Mouse (Mus musculus) midbrain, embryonic 16.5 days (tissue): ENCODE measurements around the gene Fgfr2. TPM values are rescaled to one million over a fixed set of nuclear protein-coding genes. Genes with fewer than 3 reads are reported as not detected.

Experiments
- ATAC-seq: fragments of 200-750 bp; cut with Nextera tagmentation; 2 replicates; pipeline ENCODE4 v1.8.0; 2017; ENCODE audit warnings: moderate TSS enrichment
- H3K27ac ChIP-seq: fragments of 300-500 bp; sonication (generic); 2 replicates; pipeline ENCODE4 v1.5.1; 2014; ENCODE audit warnings: mild to moderate bottlenecking, low read length, mixed read lengths
- H3K27me3 ChIP-seq: fragments of 300-500 bp; sonication (generic); 2 replicates; pipeline ENCODE4 v1.6.1; 2014; ENCODE audit warnings: low read depth, low read length, mixed read lengths; ENCODE audit not compliant: control insufficient read depth, insufficient read depth
- H3K36me3 ChIP-seq: fragments of 300-500 bp; sonication (generic); 2 replicates; pipeline ENCODE4 v1.6.1; 2014; ENCODE audit warnings: mild to moderate bottlenecking, low read length, moderate library complexity, mixed read lengths; ENCODE audit not compliant: control insufficient read depth, insufficient read depth
- H3K4me1 ChIP-seq: fragments of 300-500 bp; sonication (generic); 2 replicates; pipeline ENCODE4 v1.6.1; 2014; ENCODE audit warnings: mild to moderate bottlenecking, low read length, mixed read lengths; ENCODE audit not compliant: control insufficient read depth, insufficient read depth
- H3K4me2 ChIP-seq: fragments of 300-500 bp; sonication (generic); 2 replicates; pipeline ENCODE4 v1.6.1; 2014; ENCODE audit warnings: mild to moderate bottlenecking, low read length, mixed read lengths
- H3K4me3 ChIP-seq: fragments of 300-500 bp; sonication (generic); 2 replicates; pipeline ENCODE4 v1.5.1; 2014; ENCODE audit warnings: low read depth, mild to moderate bottlenecking, low read length, moderate library complexity, mixed read lengths
- H3K9ac ChIP-seq: fragments of 300-500 bp; sonication (generic); 2 replicates; pipeline ENCODE4 v1.6.1; 2014; ENCODE audit warnings: low read depth, low read length, mixed read lengths
- H3K9me3 ChIP-seq: fragments of 300-500 bp; sonication (generic); replicated peaks from 2 replicates; pipeline ENCODE4 v1.6.1; 2014; ENCODE audit warnings: mild to moderate bottlenecking, low read length, mixed read lengths; ENCODE audit not compliant: control insufficient read depth, poor library complexity, severe bottlenecking
- WGBS: fragments of 180-500 bp; shearing (Covaris S2); extraction: QIAGEN DNeasy Blood & Tissue Kit; methylation state at CpG from one replicate; pipeline ENCODE4 v1.1.7; 2014; 5-methylcytosine and 5-hydroxymethylcytosine counted together
- polyA plus RNA-seq: library from polyadenylated mRNA; unstranded; fragments of >200 nt; fragmentation: Nextera tagmentation; extraction: Ambion mirVana; gene quantifications from 2 replicates; pipeline ENCODE4 v1.2.1, GENCODE M21; 2015

Gene Fgfr2
- polyA plus RNA-seq, 1 experiment from 2014 or later, result 23.8 TPM

DNA sequence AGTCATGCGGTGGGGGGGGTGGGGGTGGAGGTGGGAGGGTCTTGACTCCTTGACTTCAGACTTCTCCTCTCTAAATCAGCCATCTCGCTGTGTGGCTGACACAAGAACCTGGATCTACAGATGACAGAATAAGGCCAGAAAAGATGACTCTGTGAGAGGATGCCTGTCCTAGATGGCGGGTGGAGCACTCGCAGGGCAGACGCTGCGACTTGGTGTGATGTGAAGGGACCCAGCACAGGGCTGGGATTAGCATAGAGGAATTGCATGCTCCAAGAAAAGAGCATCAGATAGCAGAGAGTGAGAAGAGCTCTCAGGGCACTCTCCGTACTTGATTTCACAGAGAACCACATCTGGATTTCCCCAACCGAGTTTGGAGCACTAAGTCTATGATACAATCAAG is 2953.0 kb downstream of the Fgfr2 start:
- Histone ChIP-seq H3K9ac (no peak overlapping the region), H3K4me2 (no peak overlapping the region), H3K27ac (no peak overlapping the region), H3K27me3 (0 out of 2 replicates have a peak, but pooled peaks cover 3% of the 10 kb centered on the region), H3K4me1 (no peaks in the 10 kb centered on the region), H3K4me3 (no peak overlapping the region), H3K9me3 (no peaks in the 10 kb centered on the region), H3K36me3 (no peaks in the 10 kb centered on the region)
- ATAC-seq, result no peak
- WGBS, result 83% methylated on average over 8 of the region's 8 CpGs

DNA sequence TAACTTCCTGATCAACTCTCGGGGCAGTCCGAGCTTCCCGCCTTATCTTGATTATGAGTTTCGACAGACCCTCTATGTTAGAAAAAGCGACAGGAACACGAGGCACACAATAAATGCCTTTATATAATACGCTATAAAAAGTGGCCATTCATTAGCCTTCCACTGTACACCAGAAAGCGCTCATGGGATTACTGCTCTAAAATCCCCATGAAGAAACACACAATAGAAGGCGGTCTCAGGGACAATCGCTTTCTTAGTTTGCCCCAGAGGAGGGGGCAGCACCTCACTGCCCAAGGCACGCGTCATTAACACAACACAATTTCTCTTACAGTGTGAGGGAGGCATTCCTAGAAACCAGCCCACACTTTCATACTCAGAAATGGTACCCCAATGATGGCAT is 2954.9 kb downstream of the Fgfr2 start:
- H3K4me3 ChIP-seq, result no peak overlapping the region
- H3K27me3 ChIP-seq, result 0 out of 2 replicates have a peak, but pooled peaks cover 3% of the 10 kb centered on the region
- no peak overlapping the region for H3K4me2 ChIP-seq
- no peak overlapping the region for H3K27ac ChIP-seq
- no peak for ATAC-seq
- 24% methylated on average over 12 of the region's 12 CpGs for WGBS
- no peaks in the 10 kb centered on the region for H3K4me1 ChIP-seq
- no peak overlapping the region for H3K9ac ChIP-seq
- H3K9me3 ChIP-seq, result no peaks in the 10 kb centered on the region
- H3K36me3 ChIP-seq, result no peaks in the 10 kb centered on the region

DNA sequence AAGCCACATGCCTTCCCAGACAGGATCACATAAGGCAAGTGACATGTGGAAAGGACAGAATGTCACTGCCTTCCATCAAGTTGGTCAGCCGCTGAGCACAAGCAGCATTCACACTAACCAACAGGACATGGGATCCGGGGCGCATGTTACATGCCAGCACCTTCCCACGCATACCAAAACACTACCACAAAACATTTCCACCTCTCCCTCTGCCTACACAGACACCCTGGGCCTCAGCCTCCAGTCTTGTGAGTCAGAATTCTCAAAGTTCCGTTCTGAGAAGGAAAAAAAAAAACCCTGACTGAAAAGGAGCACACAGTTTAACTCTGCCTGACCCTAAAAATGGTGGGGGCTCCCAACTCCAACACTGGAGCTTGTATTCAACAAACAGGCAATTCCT is 2955.9 kb downstream of the Fgfr2 start:
- Histone ChIP-seq H3K27ac (no peak overlapping the region), H3K27me3 (0 out of 2 replicates have a peak, but pooled peaks cover 3% of the 10 kb centered on the region), H3K9ac (no peak overlapping the region), H3K36me3 (no peaks in the 10 kb centered on the region), H3K9me3 (no peaks in the 10 kb centered on the region), H3K4me3 (no peak overlapping the region), H3K4me1 (no peaks in the 10 kb centered on the region), H3K4me2 (no peak overlapping the region)
- no peak for ATAC-seq
- 90% methylated on average over 5 of the region's 5 CpGs for WGBS

DNA sequence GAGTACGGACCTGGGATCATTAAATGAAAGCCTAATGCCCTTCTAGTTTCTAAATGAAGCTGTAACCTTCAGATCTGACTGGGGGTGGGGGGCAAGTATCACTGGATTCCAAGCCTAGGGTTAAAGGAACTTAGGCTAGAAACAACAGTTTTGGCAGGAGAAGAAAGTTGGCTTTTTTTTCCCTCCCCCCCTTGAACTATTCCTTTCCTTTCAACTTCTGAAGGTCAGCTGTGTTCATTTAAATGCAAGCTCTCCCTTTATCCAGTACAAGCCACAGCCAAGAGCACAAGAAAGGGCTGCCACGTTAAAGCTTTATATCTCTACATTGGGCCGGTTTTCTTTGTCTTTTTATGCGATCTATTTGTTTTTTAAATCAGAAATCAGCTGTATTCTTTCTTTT is 2957.0 kb downstream of the Fgfr2 start:
- H3K4me2 ChIP-seq, result no peak overlapping the region
- 0 out of 2 replicates have a peak, but pooled peaks cover 3% of the 10 kb centered on the region for H3K27me3 ChIP-seq
- H3K9ac ChIP-seq, result no peak overlapping the region
- H3K4me3 ChIP-seq, result no peak overlapping the region
- H3K9me3 ChIP-seq, result no peaks in the 10 kb centered on the region
- no peaks in the 10 kb centered on the region for H3K4me1 ChIP-seq
- no peaks in the 10 kb centered on the region for H3K36me3 ChIP-seq
- WGBS, result 27% methylated on average over 4 of the region's 4 CpGs
- no peak overlapping the region for H3K27ac ChIP-seq
- ATAC-seq, result no peak

DNA sequence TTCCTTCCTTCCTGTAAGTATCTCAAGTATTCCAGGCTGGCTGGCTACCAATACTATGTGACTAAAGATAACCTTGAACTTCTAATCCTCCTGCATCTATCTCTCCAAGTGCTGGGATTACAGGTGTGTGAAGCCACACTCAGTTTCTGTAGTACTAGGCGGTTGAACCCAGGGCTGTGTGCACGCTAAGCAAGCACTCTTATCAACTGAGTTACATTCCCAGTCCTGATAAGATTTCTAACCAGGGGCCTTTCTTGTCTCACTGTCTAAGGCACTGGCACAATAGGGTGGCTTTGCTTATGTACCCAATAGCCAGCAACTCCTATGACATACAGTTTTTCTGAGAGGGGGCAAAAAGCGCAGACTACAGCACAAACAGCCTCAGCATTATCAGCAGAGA is 2957.7 kb downstream of the Fgfr2 start:
- 0 out of 2 replicates have a peak, but pooled peaks cover 3% of the 10 kb centered on the region for H3K27me3 ChIP-seq
- H3K4me2 ChIP-seq, result no peak overlapping the region
- 90% methylated on average over 3 of the region's 3 CpGs for WGBS
- H3K4me1 ChIP-seq, result no peaks in the 10 kb centered on the region
- no peak for ATAC-seq
- H3K4me3 ChIP-seq, result no peak overlapping the region
- H3K9me3 ChIP-seq, result no peaks in the 10 kb centered on the region
- no peaks in the 10 kb centered on the region for H3K36me3 ChIP-seq
- no peak overlapping the region for H3K9ac ChIP-seq
- no peak overlapping the region for H3K27ac ChIP-seq

DNA sequence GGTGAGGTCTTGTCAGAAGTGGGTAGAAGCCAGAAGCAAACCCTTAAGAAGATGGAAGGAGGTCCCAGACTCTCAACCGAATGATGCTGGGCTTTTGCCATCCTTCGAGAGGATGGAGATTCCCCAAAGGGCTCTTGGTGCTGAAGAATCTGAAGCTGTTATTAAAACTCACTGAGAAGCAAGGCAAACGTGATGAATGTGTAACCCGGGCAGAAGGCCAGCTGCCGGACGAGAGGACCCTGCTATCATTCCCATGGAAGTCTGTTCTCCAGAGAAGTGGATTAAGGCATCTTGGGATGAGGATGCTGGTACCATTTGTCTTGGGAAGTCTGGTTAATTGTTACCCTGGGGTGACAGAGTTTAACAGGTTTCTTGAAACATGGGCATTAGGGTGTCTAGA is 2960.4 kb downstream of the Fgfr2 start:
- H3K4me2 ChIP-seq, result no peak overlapping the region
- 83% methylated on average over 6 of the region's 6 CpGs for WGBS

DNA sequence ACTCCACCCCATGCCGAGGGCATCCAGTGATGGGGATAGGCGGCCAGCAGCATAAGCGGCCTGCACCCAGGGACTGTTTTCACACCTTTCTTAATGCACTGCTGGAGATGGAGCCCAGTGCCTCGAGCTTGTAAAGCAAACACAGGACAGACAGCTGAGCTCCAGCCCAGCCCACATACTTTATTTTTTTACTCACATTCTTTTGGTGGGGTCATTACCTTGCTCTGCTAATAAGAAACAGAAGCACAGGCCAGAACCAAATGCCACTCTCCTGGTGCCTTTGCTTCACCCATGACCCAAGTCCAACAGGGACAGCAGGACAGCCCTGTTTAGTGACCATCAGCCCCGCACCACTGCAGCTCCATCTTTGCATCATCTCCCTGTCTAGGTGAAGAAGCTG is 2961.6 kb downstream of the Fgfr2 start:
- no peak overlapping the region for H3K4me3 ChIP-seq
- WGBS, result 79% methylated on average over 5 of the region's 5 CpGs
- H3K36me3 ChIP-seq, result no peaks in the 10 kb centered on the region
- H3K4me1 ChIP-seq, result no peaks in the 10 kb centered on the region
- H3K27me3 ChIP-seq, result no peaks in the 10 kb centered on the region
- H3K4me2 ChIP-seq, result no peak overlapping the region
- H3K9me3 ChIP-seq, result no peaks in the 10 kb centered on the region
- no peak overlapping the region for H3K27ac ChIP-seq
- no peak overlapping the region for H3K9ac ChIP-seq
- no peak for ATAC-seq

More for the DNA sequence above, 2960.4 kb downstream of the Fgfr2 start:
- H3K9ac ChIP-seq, result no peak overlapping the region
- H3K27ac ChIP-seq, result no peak overlapping the region
- H3K27me3 ChIP-seq, result 0 out of 2 replicates have a peak, but pooled peaks cover 3% of the 10 kb centered on the region
- H3K4me3 ChIP-seq, result no peak overlapping the region
- H3K9me3 ChIP-seq, result no peaks in the 10 kb centered on the region
- H3K36me3 ChIP-seq, result no peaks in the 10 kb centered on the region
- no peaks in the 10 kb centered on the region for H3K4me1 ChIP-seq
- ATAC-seq, result no peak

DNA sequence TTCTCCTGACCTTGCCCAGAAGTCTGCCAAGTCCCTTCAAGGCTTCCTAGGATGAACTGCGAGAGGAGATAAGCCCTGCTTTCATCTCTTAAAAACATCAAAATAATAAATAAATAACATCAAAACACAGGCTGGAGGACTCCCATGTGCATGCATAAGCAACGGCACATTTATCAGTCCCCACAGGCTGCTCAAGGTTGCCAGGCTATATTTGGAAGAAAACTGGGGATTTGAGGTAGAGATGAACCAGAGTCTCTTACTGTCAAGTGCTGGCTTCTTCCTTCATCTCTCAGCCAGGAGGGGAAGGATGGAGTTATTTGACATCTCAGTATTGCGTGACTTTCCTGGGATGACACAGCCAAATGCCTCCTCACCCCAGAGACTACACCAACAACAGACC is 2964.3 kb downstream of the Fgfr2 start:
- Histone ChIP-seq H3K27ac (no peak overlapping the region), H3K4me1 (no peaks in the 10 kb centered on the region), H3K4me2 (no peak overlapping the region), H3K9me3 (no peaks in the 10 kb centered on the region), H3K36me3 (no peaks in the 10 kb centered on the region), H3K27me3 (no peaks in the 10 kb centered on the region), H3K9ac (no peak overlapping the region), H3K4me3 (no peak overlapping the region)
- WGBS, result 90% methylated on average over 3 of the region's 3 CpGs
- no peak for ATAC-seq

DNA sequence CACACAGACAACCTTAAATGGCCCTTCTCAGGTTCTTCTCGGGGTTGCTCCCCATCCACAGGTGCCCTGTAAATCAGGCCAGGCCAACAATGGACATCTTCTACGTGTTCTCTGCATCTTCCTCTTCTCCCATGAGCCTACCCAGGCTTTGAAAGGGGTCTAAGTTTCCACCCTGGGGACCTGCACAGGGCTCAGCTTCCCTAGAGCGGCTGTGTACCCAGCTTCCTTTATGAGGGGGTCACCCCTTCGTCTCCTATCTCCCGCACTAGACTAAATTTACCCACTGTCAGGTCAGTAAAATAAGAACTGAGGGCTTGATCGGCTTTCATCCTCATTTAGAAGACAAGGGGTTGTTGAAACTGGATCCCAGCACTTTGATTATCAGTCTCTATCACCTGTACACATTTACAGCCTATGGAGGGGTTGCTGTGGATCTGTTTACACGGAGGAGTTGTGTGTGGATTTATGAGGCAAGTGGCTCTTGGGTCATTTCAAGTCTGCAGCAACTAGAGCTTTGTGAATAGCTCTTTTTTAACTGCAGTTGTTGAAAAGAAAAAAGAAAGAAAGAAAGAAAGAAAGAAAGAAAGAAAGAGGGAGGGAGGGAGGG is 2969.7 kb downstream of the Fgfr2 start:
- no peaks in the 10 kb centered on the region for H3K9me3 ChIP-seq
- no peaks in the 10 kb centered on the region for H3K36me3 ChIP-seq
- H3K4me3 ChIP-seq, result no peak overlapping the region
- H3K4me1 ChIP-seq, result no peaks in the 10 kb centered on the region
- H3K9ac ChIP-seq, result no peak overlapping the region
- H3K27me3 ChIP-seq, result no peaks in the 10 kb centered on the region
- H3K4me2 ChIP-seq, result no peak overlapping the region
- ATAC-seq, result no peak
- no peak overlapping the region for H3K27ac ChIP-seq
- 87% methylated on average over 7 of the region's 7 CpGs for WGBS
